Mouse (Mus musculus): Measurements from ENCODE around the gene Hsd17b1.

DNA sequence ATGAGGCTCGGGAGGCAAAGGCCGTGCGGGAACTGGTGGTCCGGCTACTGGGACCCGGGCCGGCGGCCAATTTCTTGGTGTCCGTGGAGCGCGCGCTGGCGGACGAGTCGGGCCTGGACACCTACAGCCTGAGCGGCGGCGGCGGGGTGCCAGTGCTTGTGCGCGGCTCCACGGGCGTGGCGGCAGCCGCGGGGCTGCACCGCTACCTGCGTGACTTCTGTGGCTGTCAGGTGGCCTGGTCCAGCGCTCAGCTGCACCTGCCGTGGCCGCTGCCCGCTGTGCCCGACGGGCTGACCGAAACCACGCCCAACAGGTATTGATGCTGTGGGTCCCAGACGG, 8.1 kb upstream of the Hsd17b1 start:
- TF ChIP-seq CTCF (IDR thresholded peaks at IDR 0.05; ENCODE audit: control insufficient read depth, insufficient read depth, insufficient replicate concordance, low read depth, low read length) (no peak), POLR2A (IDR thresholded peaks at IDR 0.05; ENCODE audit: control insufficient read depth, low read depth, low read length) (no peak)
